Mouse (Mus musculus): ENCODE measurements around the gene Pknox1.

- TF ChIP-seq CTCF (IDR thresholded peaks at IDR 0.05; ENCODE audit: low read depth) (no peak), EP300 (optimal IDR thresholded peaks at IDR 0.05) (no peak)
Measured at GRCm38 (mm10) chr17:31541460-31541831, 23.1 kb upstream of the Pknox1 start.

All from stomach, postnatal 0 days (tissue).